Mouse (Mus musculus) CH12.LX (cell line): ENCODE measurements at regions not wholly inside any gene's neighbourhood (a gene's known extent, or its start where the extent isn't known, plus 50 kb on each side); places are given as distances from the start of the nearest gene placed in this dataset.

ENCODE experiments used
- DNase-seq: peaks from one replicate; pipeline ENCODE4 v3.0.0-alpha.2; 2013; ENCODE audit errors: extremely low read depth
- H3K27ac ChIP-seq: 2 replicates; pipeline ENCODE4 v1.5.1; 2012; ENCODE audit warnings: low read depth, mild to moderate bottlenecking, control low read depth, moderate library complexity; ENCODE audit not compliant: insufficient read depth
- H3K27me3 ChIP-seq: replicated peaks from 2 replicates; pipeline ENCODE3; 2012; ENCODE audit warnings: inconsistent platforms
- H3K36me3 ChIP-seq, 2 experiments: replicated peaks in 1 of 2; 2 replicates each; pipeline versions ENCODE3 to v1.6.1; 2012; ENCODE audit warnings: inconsistent platforms in 1 of 2, low read length in 1 of 2, mild to moderate bottlenecking in 1 of 2, mixed read lengths in 1 of 2, moderate library complexity in 1 of 2; ENCODE audit not compliant: control insufficient read depth in 1 of 2, insufficient read depth in 1 of 2
- H3K4me1 ChIP-seq, 2 experiments: 2 replicates each; pipeline ENCODE4 v1.6.1; 2012; ENCODE audit warnings: inconsistent platforms in 1 of 2, moderate library complexity in 1 of 2; ENCODE audit not compliant: insufficient read depth in 2 of 2, control insufficient read depth in 1 of 2
- H3K4me2 ChIP-seq: 2 replicates; pipeline ENCODE4 v1.6.1; 2012; ENCODE audit warnings: low read depth, mild to moderate bottlenecking, control low read depth; ENCODE audit not compliant: poor library complexity, insufficient read depth, severe bottlenecking
- H3K4me3 ChIP-seq, 3 experiments: fragments of 150-350 bp in 1 of 3; sonication (generic) in 1 of 3; replicated peaks in 1 of 3; 2 replicates each; pipeline versions ENCODE3 to v1.5.1; 2011 to 2012; ENCODE audit warnings: low read depth in 2 of 3, low read length in 2 of 3, mild to moderate bottlenecking in 2 of 3, moderate library complexity in 2 of 3, control low read depth in 1 of 3, improper control_type of control experiment in 1 of 3, inconsistent platforms in 1 of 3, mixed read lengths in 1 of 3; ENCODE audit not compliant: poor library complexity in 1 of 3
- H3K79me2 ChIP-seq: replicated peaks from 2 replicates; pipeline ENCODE4 v1.6.1; 2012; ENCODE audit warnings: mild to moderate bottlenecking, moderate library complexity; ENCODE audit not compliant: control insufficient read depth, poor library complexity, insufficient read depth, severe bottlenecking; ENCODE audit errors: extremely low read depth
- H3K9ac ChIP-seq: 2 replicates; pipeline ENCODE4 v1.6.1; 2012; ENCODE audit warnings: low read depth, mild to moderate bottlenecking, control low read depth, moderate library complexity; ENCODE audit not compliant: insufficient read depth
- H3K9me3 ChIP-seq: replicated peaks from 2 replicates; pipeline ENCODE3; 2012; ENCODE audit warnings: low read length, inconsistent platforms, mixed read lengths
- CHD1 ChIP-seq: IDR thresholded peaks from 2 replicates; pipeline ENCODE4 v1.6.1; 2012; ENCODE audit warnings: low read depth, low read length, improper control_type of control experiment, inconsistent platforms
- CTCF ChIP-seq, 2 experiments: IDR thresholded peaks in 1 of 2; conservative IDR thresholded peaks in 1 of 2; 2 replicates each; pipeline ENCODE4 v1.5.1; 2011 to 2012; ENCODE audit warnings: low read depth in 2 of 2, low read length in 2 of 2, improper control_type of control experiment in 1 of 2, inconsistent platforms in 1 of 2, mild to moderate bottlenecking in 1 of 2, moderate library complexity in 1 of 2
- E2F4 ChIP-seq: IDR thresholded peaks from 2 replicates; pipeline ENCODE4 v1.6.1; 2011; ENCODE audit warnings: low read depth, low read length, improper control_type of control experiment; ENCODE audit not compliant: insufficient replicate concordance
- ELF1 ChIP-seq: IDR thresholded peaks from 2 replicates; pipeline ENCODE4 v1.6.1; 2014; ENCODE audit warnings: low read depth, mild to moderate bottlenecking, inconsistent platforms, low read length, improper control_type of control experiment
- ETS1 ChIP-seq: conservative IDR thresholded peaks from 2 replicates; pipeline ENCODE4 v1.6.1; 2012; ENCODE audit warnings: low read depth, mild to moderate bottlenecking, inconsistent platforms, low read length, improper control_type of control experiment, moderate library complexity
- GABPA ChIP-seq: IDR thresholded peaks from 2 replicates; pipeline ENCODE4 v1.6.1; 2012; ENCODE audit warnings: low read depth, low read length, improper control_type of control experiment, inconsistent platforms; ENCODE audit not compliant: insufficient replicate concordance
- IRF4 ChIP-seq: IDR thresholded peaks from 2 replicates; pipeline ENCODE4 v1.6.1; 2014; ENCODE audit warnings: low read depth, mild to moderate bottlenecking, inconsistent platforms, low read length, improper control_type of control experiment
- JUN ChIP-seq: IDR thresholded peaks from 2 replicates; pipeline ENCODE4 v1.6.1; 2011; ENCODE audit warnings: low read depth, mild to moderate bottlenecking, low read length, improper control_type of control experiment, moderate library complexity; ENCODE audit not compliant: insufficient read depth
- JUND ChIP-seq: conservative IDR thresholded peaks from 2 replicates; pipeline ENCODE4 v1.6.1; 2011; ENCODE audit warnings: low read depth, low read length, improper control_type of control experiment
- KAT2A ChIP-seq: IDR thresholded peaks from 2 replicates; pipeline ENCODE4 v1.6.1; 2012; ENCODE audit warnings: low read length, improper control_type of control experiment, inconsistent platforms; ENCODE audit not compliant: insufficient replicate concordance
- MAFK ChIP-seq: IDR thresholded peaks from 2 replicates; pipeline ENCODE4 v1.6.1; 2011; ENCODE audit warnings: low read length, improper control_type of control experiment; ENCODE audit not compliant: insufficient replicate concordance
- MAX ChIP-seq: IDR thresholded peaks from 2 replicates; pipeline ENCODE4 v1.6.1; 2011; ENCODE audit warnings: low read length, improper control_type of control experiment
- MEF2A ChIP-seq: IDR thresholded peaks from 2 replicates; pipeline ENCODE4 v1.6.1; 2014; ENCODE audit warnings: low read depth, mild to moderate bottlenecking, inconsistent platforms, low read length, improper control_type of control experiment, borderline replicate concordance
- MXI1 ChIP-seq: IDR thresholded peaks from 2 replicates; pipeline ENCODE4 v1.6.1; 2011; ENCODE audit warnings: mild to moderate bottlenecking, low read depth, low read length, improper control_type of control experiment
- MYC ChIP-seq: IDR thresholded peaks from 2 replicates; pipeline ENCODE4 v1.6.1; 2011; ENCODE audit warnings: low read depth, mild to moderate bottlenecking, improper control_type of control experiment, low read length
- NELFE ChIP-seq: IDR thresholded peaks from 2 replicates; pipeline ENCODE4 v1.6.1; 2011; ENCODE audit warnings: low read depth, low read length, improper control_type of control experiment
- NRF1 ChIP-seq: IDR thresholded peaks from 2 replicates; pipeline ENCODE4 v1.6.1; 2014; ENCODE audit warnings: low read depth, mild to moderate bottlenecking, inconsistent platforms, low read length, improper control_type of control experiment, moderate library complexity
- PAX5 ChIP-seq: IDR thresholded peaks from 2 replicates; pipeline ENCODE4 v1.6.1; 2012; ENCODE audit warnings: low read length, inconsistent platforms, mixed read lengths
- POLR2AphosphoS2 ChIP-seq: IDR thresholded peaks from 2 replicates; pipeline ENCODE4 v1.6.1; 2011; ENCODE audit warnings: low read depth, low read length, improper control_type of control experiment
- SIN3A ChIP-seq: IDR thresholded peaks from 2 replicates; pipeline ENCODE4 v1.6.1; 2012; ENCODE audit warnings: low read length, improper control_type of control experiment, inconsistent platforms
- TCF12 ChIP-seq: IDR thresholded peaks from 2 replicates; pipeline ENCODE4 v1.6.1; 2014; ENCODE audit warnings: low read depth, mild to moderate bottlenecking, inconsistent platforms, low read length, improper control_type of control experiment
- UBTF ChIP-seq: IDR thresholded peaks from 2 replicates; pipeline ENCODE4 v1.6.1; 2012; ENCODE audit warnings: low read depth, mild to moderate bottlenecking, inconsistent platforms, low read length, improper control_type of control experiment, moderate library complexity
- USF1 ChIP-seq: IDR thresholded peaks from 2 replicates; pipeline ENCODE4 v1.6.1; 2014; ENCODE audit warnings: low read depth, mild to moderate bottlenecking, inconsistent platforms, low read length, improper control_type of control experiment
- ZC3H11A ChIP-seq: IDR thresholded peaks from 2 replicates; pipeline ENCODE4 v1.6.1; 2012; ENCODE audit warnings: low read depth, mild to moderate bottlenecking, inconsistent platforms, low read length, improper control_type of control experiment
- ZMIZ1 ChIP-seq: IDR thresholded peaks from 2 replicates; pipeline ENCODE4 v1.6.1; 2012; ENCODE audit warnings: low read depth, mild to moderate bottlenecking, inconsistent platforms, low read length, improper control_type of control experiment
- dilution Hi-C: fragments of 300-500 bp; cut with MboI; formaldehyde crosslinking; loops from 2 replicates; pipeline ENCODE4 v1.14.3; 2020; ENCODE audit warnings: low sequenced_read_pairs; ENCODE audit not compliant: extremely low pct_unique_long_range_greater_than_20kb, extremely low pct_ligation_motif_present
- in situ Hi-C: fragments of 300-500 bp; cut with MboI; formaldehyde crosslinking; loops from 3 replicates; pipeline ENCODE4 v1.14.3; 2019; ENCODE audit warnings: low sequenced_read_pairs, low pct_ligation_motif_present, low pct_unique_long_range_greater_than_20kb, mixed read lengths

GRCm38 (mm10) chr1:83568746-83569145 is 160.7 kb upstream of the Sphkap start:
- Histone ChIP-seq H3K4me1 (no peaks in the 10 kb centered on the region), H3K27ac (no peak overlapping the region), H3K4me3 (no peak overlapping the region), H3K4me2 (no peak overlapping the region), H3K79me2 (no peaks in the 10 kb centered on the region), H3K27me3 (no peaks in the 10 kb centered on the region), H3K36me3 (no peaks in the 10 kb centered on the region), H3K9me3 (no peaks in the 10 kb centered on the region), H3K9ac (no peak overlapping the region)
- in situ Hi-C loops (no loop called here), dilution Hi-C loops (no loop called here)
- no peak for DNase-seq
- TF ChIP-seq KAT2A: no peak
- TF ChIP-seq ELF1: no peak
- no peak for TF ChIP-seq POLR2AphosphoS2
- no peak for TF ChIP-seq TCF12
- no peak for TF ChIP-seq MYC
- no peak for TF ChIP-seq USF1
- no peak for TF ChIP-seq GABPA
- TF ChIP-seq SIN3A: no peak
- no peak for TF ChIP-seq ZC3H11A
- TF ChIP-seq JUND: no peak

GRCm38 (mm10) chr1:83551617-83552016 is 143.6 kb upstream of the Sphkap start:
- Histone ChIP-seq H3K4me1 (no peaks in the 10 kb centered on the region), H3K4me2 (no peak overlapping the region), H3K9ac (no peak overlapping the region), H3K27me3 (no peaks in the 10 kb centered on the region), H3K36me3 (no peaks in the 10 kb centered on the region), H3K9me3 (no peaks in the 10 kb centered on the region), H3K4me3 (no peak overlapping the region), H3K79me2 (no peaks in the 10 kb centered on the region), H3K27ac (no peak overlapping the region)
- DNase-seq: no peak
- dilution Hi-C loops (no loop called here), in situ Hi-C loops (no loop called here)
- TF ChIP-seq E2F4: no peak
- no peak for TF ChIP-seq JUN
- no peak for TF ChIP-seq ZMIZ1
- no peak for TF ChIP-seq NELFE
- no peak for TF ChIP-seq GABPA
- TF ChIP-seq CTCF (conservative IDR thresholded peaks at IDR 0.05 in 1 of 2, IDR thresholded peaks at IDR 0.05 in 1 of 2; ENCODE audit: low read depth in 2 of 2, low read length in 2 of 2): no peak
- TF ChIP-seq PAX5: no peak
- TF ChIP-seq IRF4: no peak
- no peak for TF ChIP-seq POLR2AphosphoS2
- no peak for TF ChIP-seq TCF12
- no peak for TF ChIP-seq ETS1
- TF ChIP-seq UBTF: no peak
- no peak for TF ChIP-seq MAFK
- no peak for TF ChIP-seq MXI1
- no peak for TF ChIP-seq CHD1
- no peak for TF ChIP-seq MAX
- no peak for TF ChIP-seq NRF1
- TF ChIP-seq MEF2A: no peak
